Mouse (Mus musculus) small intestine, adult 2 months (tissue): Measurements from ENCODE around the gene Phf12.

Experiments used
- CTCF ChIP-seq: fragments of 200-500 bp; IDR thresholded peaks from 2 replicates; pipeline ENCODE4 v1.5.1; 2012; ENCODE audit warnings: low read depth, mild to moderate bottlenecking, control low read depth, inconsistent platforms, low read length, moderate library complexity, mixed read lengths; ENCODE audit not compliant: insufficient replicate concordance, insufficient read length; ENCODE audit errors: extremely low read depth
- POLR2A ChIP-seq: fragments of 200-500 bp; IDR thresholded peaks from 2 replicates; pipeline ENCODE4 v1.6.1; 2012; ENCODE audit warnings: low read depth, mild to moderate bottlenecking, control low read depth, inconsistent platforms, low read length, moderate library complexity

DNA sequence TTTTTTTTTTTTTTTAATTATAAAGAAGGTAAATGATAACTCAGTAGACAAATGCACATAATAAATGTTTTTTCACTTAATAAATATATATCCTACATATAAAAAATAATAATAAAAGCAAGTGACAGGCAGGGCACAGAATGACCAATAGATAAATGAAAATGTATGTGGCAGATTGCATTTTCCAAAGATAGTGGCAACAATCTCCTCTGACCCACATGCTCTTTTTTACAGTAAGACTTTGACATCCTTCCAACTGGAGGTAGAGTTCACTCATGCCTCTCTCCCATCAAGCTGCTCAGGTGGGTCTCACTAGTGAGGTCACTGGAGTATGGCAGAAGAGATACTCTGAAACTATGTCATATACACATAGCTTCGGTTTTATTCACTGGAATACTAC, 80.0 kb downstream of the Phf12 start:
- TF ChIP-seq CTCF (no peak), POLR2A (no peak)
